Mouse (Mus musculus) brown adipose tissue, adult 24 weeks (tissue): ENCODE measurements around the gene Ltbp4. TPM values are rescaled to one million over a fixed set of nuclear protein-coding genes. Genes with fewer than 3 reads are reported as not detected.
A peak's percentile ranks its signal among the peaks of the same experiment; 100 is the strongest.

Source experiments
- H3K27ac ChIP-seq: fragments of 200-500 bp; replicated peaks from 2 replicates; pipeline ENCODE4 v1.5.1; 2012; ENCODE audit warnings: low read depth, mild to moderate bottlenecking, low read length
- H3K4me1 ChIP-seq: fragments of 200-500 bp; 2 replicates; pipeline ENCODE4 v1.6.1; 2012; ENCODE audit warnings: low read length, mixed read lengths; ENCODE audit not compliant: control insufficient read depth, insufficient read depth, insufficient read length
- H3K4me3 ChIP-seq: fragments of 200-500 bp; 2 replicates; pipeline ENCODE4 v1.5.1; 2012; ENCODE audit warnings: low read depth, mild to moderate bottlenecking, low read length, moderate library complexity; ENCODE audit not compliant: insufficient read depth
- polyA plus RNA-seq: library from polyadenylated mRNA; stranded (reverse); fragments of >200 nt; gene quantifications from 2 replicates; pipeline ENCODE4 v1.2.4, GENCODE M21; 2012; ENCODE audit not compliant: missing spikeins, insufficient read depth, insufficient read length

The Ltbp4 gene
- polyA plus RNA-seq, 1 experiment, result 25.9 TPM

GRCm38 (mm10) chr7:27282225-27282624, 55.3 kb downstream of the Ltbp4 start:
- no peaks in the 10 kb centered on the region for H3K4me1 ChIP-seq
- no peak overlapping the region for H3K4me3 ChIP-seq
- no peak overlapping the region for H3K27ac ChIP-seq

DNA sequence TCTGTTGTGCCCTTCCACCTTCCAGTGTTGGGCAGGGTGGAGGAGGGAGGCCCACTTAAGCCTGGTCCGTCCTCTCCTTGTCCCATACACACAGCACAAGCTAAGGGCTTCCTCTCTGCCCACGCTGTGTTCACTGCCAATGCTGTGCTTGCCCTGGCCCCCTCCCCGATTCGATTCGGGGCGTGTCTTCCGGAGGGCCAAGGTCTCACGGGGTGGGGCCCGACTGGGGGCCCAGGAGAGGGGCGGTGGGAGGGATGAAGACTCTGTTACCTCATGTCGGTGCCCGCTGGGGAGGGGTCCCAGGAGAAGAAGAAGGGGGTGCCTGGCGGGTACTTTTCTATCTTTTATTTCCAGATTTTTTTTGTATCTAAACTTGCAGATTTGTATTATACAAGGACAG, 55.8 kb downstream of the Ltbp4 start:
- Histone ChIP-seq H3K4me3 (no peak overlapping the region), H3K4me1 (no peaks in the 10 kb centered on the region), H3K27ac (no peak overlapping the region)

DNA sequence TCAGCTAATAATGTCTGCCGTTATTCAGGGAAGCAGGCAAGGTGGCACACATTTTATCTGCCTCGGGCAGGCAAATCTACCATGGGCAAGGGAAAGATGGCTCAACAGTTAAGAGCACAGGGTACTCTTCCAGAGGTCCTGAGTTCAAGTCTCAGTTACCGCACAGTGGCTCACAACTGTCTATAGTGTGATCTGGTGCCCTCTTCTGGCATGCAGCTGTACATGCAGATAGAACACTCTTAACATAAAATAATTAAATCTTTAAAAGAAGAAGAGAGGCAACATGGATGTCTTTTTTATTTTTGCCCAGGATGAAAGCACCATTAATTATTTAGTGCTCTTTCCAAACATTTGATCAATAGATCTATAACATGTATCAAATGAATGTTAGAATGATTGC, 60.3 kb downstream of the Ltbp4 start:
- H3K4me3 ChIP-seq, result no peak overlapping the region
- H3K4me1 ChIP-seq, result no peaks in the 10 kb centered on the region
- no peak overlapping the region for H3K27ac ChIP-seq

DNA sequence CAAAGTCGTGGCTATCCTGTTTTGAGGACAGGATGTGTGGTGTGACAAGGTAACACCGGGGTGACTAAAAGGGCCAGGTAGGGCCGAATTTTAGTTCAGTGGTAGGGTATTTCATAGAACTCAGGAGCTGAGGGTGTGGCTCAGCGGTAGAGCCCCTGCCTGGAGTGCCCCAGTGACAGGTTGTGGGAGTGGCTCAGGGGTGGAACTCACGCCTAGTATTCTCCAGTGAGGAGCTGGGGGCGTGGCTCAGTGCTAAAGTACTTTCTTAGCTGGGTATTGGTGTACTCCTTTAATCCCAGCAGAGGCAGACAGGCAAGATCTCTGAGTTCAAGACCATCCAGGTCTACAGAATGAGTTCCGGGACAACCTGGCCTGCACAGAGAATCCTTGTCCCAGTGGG, 61.5 kb downstream of the Ltbp4 start:
- H3K4me3 ChIP-seq, result no peak overlapping the region
- H3K27ac ChIP-seq, result no peak overlapping the region
- no peaks in the 10 kb centered on the region for H3K4me1 ChIP-seq

DNA sequence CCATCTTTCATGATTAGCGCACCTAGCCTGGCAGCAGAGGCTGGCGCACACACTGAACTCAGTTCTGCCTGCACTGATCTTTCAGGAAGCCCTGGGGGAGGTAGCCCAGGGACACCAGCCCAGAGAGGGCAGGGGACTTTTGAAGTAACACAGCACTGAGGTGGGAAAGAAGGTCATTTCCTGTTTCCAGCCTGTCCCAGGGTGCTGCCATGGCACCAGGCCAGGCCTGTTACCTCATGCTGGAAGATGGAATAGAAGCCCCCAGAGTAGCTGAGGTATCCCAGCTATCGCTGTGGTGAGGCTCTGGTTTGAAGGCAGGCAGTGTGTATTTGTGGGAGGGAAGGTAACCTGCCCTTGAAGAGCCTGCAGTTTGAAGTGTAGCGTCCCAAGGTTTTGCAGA, 62.6 kb downstream of the Ltbp4 start:
- H3K27ac ChIP-seq, result no peak overlapping the region
- no peaks in the 10 kb centered on the region for H3K4me1 ChIP-seq
- no peak overlapping the region for H3K4me3 ChIP-seq

DNA sequence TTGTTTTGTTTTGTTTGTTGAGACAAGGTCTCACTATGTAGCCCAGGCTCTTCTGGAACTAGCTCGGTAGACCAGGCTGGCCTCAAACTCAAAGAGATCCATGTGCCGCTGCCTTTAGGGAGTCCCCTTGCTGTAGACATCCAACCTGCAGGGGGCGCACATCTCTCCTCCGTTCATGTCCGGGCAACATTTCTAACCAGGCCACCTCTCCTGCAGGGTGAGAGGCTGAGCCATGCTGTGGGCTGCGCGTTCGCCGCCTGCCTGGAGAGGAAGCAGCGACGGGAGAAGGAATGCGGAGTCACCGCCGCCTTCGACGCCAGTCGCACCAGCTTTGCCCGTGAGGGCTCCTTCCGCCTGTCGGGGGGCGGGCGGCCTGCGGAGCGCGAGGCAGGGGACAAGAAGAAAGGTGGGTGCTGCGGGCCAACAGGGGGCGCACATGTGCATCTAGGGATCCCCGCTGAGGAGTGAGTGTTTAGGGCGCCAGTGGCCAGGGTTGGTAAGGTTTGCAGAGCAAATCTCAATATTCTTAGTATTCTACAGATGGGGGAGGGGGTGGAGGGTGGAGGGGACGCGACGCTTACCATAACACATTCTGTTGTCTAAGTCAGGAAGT, 63.6 kb downstream of the Ltbp4 start:
- H3K4me3 ChIP-seq, result no peak overlapping the region
- no peaks in the 10 kb centered on the region for H3K4me1 ChIP-seq
- no peak overlapping the region for H3K27ac ChIP-seq

- Histone ChIP-seq H3K4me1 (no peaks in the 10 kb centered on the region), H3K27ac (no peak overlapping the region), H3K4me3 (no peak overlapping the region)
Measured at GRCm38 (mm10) chr7:27271423-27271822, 66.1 kb downstream of the Ltbp4 start.

GRCm38 (mm10) chr7:27266515-27267128, 70.9 kb downstream of the Ltbp4 start:
- no peak overlapping the region for H3K4me3 ChIP-seq
- no peaks in the 10 kb centered on the region for H3K4me1 ChIP-seq
- no peak overlapping the region for H3K27ac ChIP-seq

GRCm38 (mm10) chr7:27264761-27265160, 72.7 kb downstream of the Ltbp4 start:
- no peak overlapping the region for H3K27ac ChIP-seq
- no peaks in the 10 kb centered on the region for H3K4me1 ChIP-seq

DNA sequence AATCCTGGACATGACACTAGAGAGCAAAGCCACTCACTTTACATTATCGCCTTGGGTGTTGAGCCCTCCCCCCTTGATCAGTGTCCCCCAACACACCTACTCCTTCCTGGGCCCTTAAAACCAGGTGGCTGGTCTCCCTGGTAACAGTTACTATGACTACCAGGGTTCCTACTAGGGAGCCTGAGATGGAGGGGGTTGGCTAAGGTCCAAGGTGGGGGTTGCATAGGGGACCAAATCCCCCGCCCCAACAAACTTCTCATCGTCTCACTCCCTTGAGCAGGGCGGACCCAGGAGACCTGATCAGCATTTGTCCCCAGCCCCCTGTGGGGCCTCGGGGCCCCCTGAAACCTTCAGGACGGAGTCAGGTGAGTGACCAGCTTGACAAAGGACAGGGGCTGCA, 75.6 kb downstream of the Ltbp4 start:
- Histone ChIP-seq H3K4me3 (no peak overlapping the region), H3K4me1 (peaks cover 7% of the 10 kb centered on the region), H3K27ac (no peak overlapping the region)

More at GRCm38 (mm10) chr7:27264761-27265160, 72.7 kb downstream of the Ltbp4 start:
- no peak overlapping the region for H3K4me3 ChIP-seq

GRCm38 (mm10) chr7:27260856-27261255, 76.6 kb downstream of the Ltbp4 start:
- no peak overlapping the region for H3K4me3 ChIP-seq
- H3K4me1 ChIP-seq, result peaks cover 7% of the 10 kb centered on the region

GRCm38 (mm10) chr7:27259771-27260170, 77.7 kb downstream of the Ltbp4 start:
- Histone ChIP-seq H3K4me3 (peak overlapping the region; percentile 64), H3K27ac (no peak overlapping the region)

More at GRCm38 (mm10) chr7:27260856-27261255, 76.6 kb downstream of the Ltbp4 start:
- no peak overlapping the region for H3K27ac ChIP-seq

GRCm38 (mm10) chr7:27259271-27259721, 78.2 kb downstream of the Ltbp4 start:
- H3K4me1 ChIP-seq, result peaks cover 7% of the 10 kb centered on the region
- H3K27ac ChIP-seq, result no peak overlapping the region

More at GRCm38 (mm10) chr7:27259771-27260170, 77.7 kb downstream of the Ltbp4 start:
- peaks cover 7% of the 10 kb centered on the region for H3K4me1 ChIP-seq

GRCm38 (mm10) chr7:27258205-27258899, 79.1 kb downstream of the Ltbp4 start, which contains the start of gene Numbl:
Gene Numbl, plus strand, starts transcription at chr7:27258433.
- peaks cover 7% of the 10 kb centered on the region for H3K4me1 ChIP-seq
- H3K27ac ChIP-seq, result peak within 1 kb of the TSS; percentile 86

More at GRCm38 (mm10) chr7:27259271-27259721, 78.2 kb downstream of the Ltbp4 start:
- peak overlapping the region; percentile 64 for H3K4me3 ChIP-seq

GRCm38 (mm10) chr7:27257852-27258204, 79.7 kb downstream of the Ltbp4 start:
- Histone ChIP-seq H3K27ac (peak overlapping the region; percentile 86), H3K4me1 (peaks cover 7% of the 10 kb centered on the region), H3K4me3 (peak overlapping the region; percentile 83)

More at GRCm38 (mm10) chr7:27258205-27258899, 79.1 kb downstream of the Ltbp4 start, which contains the start of gene Numbl:
- H3K4me3 ChIP-seq, result peak within 1 kb of the TSS; percentile 83
